Mouse (Mus musculus) liver (tissue): ENCODE measurements around the gene Suclg1.

Source experiments
- DNase-seq: peaks from one replicate; pipeline ENCODE4 v3.0.0-alpha.2; 2020; ENCODE audit warnings: mixed read lengths

Gene Suclg1

DNA sequence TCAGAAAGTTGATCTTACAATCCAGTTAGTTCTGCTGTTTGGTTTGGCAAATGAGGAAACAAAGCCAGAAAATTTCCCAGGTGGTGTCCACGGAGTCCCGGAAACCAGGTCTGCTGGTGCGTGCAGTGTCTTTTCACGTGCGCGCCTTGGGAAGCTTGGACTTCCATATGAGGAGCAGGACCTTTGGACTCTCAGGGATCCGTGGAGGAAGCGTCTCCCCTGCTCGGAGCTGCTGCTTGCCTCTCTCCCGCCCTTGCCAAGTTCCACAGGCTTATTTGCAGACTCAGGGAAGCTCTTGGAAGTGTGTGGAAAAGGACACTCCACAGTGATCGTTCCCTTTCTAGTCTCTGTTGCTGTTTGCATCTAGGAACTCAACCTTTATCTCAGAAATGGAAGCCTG, 3.2 kb downstream of the Suclg1 start:
- DNase-seq: no peak

- no peak for DNase-seq
Measured at GRCm38 (mm10) chr6:73252396-73252795, 4.2 kb downstream of the Suclg1 start.

GRCm38 (mm10) chr6:73253006-73253405, 4.8 kb downstream of the Suclg1 start:
- no peak for DNase-seq

DNA sequence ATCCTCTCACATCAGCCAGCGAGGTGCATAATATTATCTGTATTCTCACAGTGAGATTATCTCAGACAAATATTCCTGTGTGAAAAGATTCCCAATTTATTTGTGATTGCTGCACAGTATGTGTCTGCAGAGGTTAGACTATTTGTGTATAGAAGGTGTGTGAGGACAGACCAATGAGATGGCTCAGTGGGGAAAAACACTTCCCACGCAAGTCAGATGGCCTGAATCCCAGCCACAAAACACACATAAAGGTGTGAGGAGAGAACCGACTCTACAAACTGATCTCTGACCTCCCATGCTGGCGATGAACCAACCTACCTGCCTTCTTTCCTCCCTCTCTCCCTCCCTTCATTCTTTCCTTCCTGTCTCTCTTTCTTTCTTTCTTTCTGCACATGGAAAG, 5.4 kb downstream of the Suclg1 start:
- DNase-seq: no peak

DNA sequence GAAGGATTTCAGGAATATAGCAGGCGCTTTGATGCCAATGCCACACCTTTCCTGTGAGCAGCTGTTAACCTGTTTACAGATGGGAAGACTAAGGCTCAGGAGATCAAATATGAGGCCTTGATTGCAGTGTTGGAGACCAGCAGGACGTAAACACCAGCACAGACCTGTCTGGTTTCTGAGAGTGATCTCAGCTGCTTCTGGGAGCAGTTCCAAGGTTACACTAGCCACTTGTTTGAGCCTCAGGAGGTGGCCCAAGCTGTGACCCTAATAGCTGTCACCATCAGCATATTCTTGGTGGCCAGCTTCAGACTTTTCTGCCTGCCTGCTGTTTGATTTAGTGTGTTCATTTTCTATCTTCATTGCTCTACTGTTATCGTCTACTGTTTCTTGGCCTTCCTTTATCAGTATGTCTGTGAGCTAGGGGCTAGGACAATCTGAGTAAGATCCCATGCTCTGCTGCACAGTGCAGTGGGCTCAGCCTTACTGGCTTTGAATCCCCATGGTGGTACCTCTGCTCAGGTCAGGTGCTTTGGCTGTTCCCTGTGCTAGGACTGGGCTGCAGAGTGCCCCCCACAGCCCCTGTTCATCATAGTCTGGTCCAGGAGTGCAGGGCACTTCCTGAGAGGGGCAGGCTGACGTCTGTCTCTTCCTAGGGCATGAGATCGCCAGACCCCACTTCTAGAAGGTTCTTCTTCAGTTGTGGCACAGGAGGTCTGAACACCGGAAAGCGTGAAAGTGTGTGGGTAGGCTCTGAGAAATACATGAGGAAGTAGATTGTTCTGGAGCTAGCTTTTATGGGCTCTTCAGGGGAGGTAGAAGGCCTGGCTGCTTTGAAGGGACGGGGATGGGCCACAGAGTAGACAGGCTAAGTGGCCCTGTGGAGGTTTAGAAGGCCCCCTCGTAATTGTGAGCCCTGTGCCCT, 6.4 kb downstream of the Suclg1 start:
- no peak for DNase-seq

DNA sequence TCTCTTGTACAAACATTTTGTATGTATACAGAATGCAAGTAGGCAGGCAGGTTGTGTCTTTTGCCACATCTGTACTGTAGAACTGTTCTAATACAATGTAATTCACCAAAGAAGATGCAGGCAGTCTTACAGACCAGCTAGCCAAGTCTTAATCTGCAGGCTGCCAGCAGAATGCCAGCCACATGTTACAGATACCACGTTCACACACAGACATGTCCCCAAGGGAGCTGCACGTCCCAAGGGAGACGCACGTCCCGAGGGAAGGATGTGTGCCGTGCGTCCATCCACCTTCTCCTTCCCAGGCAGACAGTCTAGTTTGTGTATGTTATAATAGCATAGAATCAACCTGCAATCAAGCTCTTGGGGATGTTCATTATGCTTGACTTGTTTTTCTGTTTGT, 8.9 kb downstream of the Suclg1 start:
- DNase-seq: no peak

DNA sequence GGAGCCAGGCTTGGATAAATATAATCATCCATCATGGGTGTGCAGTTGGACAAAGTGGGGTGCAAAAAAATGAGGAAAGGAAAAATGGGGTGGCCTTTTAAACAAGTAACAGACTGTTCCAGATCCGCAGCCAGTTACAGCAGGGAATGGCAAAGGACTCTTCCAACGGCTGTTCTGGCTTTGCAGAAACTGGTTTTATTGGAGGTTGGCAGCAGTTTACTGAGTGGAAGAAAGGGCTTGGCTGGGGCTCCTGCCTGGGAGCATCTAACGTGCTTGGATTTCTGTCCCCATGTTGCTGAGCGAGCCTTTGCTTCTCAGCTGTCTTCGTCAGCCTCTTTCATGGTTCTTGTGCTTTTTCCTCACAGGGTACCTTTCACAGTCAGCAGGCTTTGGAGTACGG, 11.9 kb downstream of the Suclg1 start:
- no peak for DNase-seq

GRCm38 (mm10) chr6:73264801-73265200, 16.6 kb downstream of the Suclg1 start:
- DNase-seq: no peak

DNA sequence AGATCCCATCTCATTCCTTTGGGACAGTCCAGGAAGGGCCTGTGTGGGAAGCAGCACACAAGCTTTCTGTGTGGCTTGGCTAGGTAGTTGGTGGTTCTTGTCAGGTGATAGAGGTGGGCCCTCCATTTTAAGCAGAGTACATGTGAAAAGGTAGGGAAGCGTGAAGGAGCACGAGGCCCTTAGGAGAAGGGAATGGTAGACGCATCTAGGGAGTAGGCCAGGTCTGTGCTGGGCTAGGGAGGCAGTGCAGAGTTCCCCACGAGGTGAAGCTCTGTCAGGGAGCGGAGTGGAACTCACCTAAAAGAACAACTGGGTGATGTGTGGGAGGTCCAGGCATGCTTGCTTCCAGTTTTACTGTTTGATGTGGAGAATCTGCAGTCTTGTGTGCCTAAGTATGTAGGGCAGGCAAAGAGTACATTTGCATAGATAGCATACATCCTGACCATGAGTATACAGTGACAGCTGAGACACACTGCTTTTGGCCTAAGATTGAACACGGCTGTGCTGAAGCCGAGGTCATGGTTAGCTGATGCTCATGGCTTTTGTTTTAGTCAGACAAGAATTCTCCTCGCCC, 19.6 kb downstream of the Suclg1 start:
- DNase-seq: no peak

DNA sequence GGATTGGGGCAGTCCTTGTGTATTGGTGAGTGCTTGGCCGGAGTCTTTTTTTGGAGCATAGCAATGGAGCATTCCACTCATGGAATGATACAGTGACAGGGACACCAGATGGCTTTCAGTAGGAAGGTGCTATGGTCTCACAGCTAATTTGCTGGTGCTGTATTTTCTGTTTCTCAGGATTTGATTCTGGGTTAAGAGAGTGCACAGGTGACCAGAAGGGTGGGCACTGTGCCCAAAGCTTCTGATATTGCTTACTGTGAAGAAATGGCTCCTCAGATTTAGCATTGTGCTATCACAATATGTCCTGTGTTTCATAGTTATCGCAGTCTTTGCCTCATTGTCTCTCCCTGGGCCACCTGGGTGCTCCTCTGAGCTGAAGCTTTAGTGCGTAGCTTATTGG, 21.2 kb downstream of the Suclg1 start:
- no peak for DNase-seq

- DNase-seq: no peak
Measured at GRCm38 (mm10) chr6:73271546-73272091, 23.4 kb downstream of the Suclg1 start.

GRCm38 (mm10) chr6:73275002-73275401, 26.8 kb downstream of the Suclg1 start:
- DNase-seq: no peak

DNA sequence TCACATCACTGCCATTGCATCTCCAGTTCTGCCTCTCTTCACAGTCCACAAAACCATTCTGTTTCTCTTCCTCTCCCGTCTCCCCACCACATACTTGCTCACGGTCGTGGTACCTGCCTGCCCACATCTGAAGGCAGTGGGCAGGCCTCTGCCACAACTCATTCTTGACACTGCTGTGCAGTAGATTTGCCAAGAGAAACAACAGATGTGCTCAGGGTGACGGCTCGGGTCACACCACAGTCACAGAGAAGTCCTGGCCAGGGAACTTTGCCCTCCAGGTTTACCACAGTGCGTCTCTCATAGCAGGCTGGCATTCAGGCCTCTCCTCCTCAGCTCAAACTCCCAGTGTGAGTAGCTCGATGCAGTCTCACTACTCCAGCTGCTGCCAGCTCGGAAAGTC, 31.5 kb downstream of the Suclg1 start:
- DNase-seq: no peak

- no peak for DNase-seq
Measured at GRCm38 (mm10) chr6:73280546-73281115, 32.4 kb downstream of the Suclg1 start.

DNA sequence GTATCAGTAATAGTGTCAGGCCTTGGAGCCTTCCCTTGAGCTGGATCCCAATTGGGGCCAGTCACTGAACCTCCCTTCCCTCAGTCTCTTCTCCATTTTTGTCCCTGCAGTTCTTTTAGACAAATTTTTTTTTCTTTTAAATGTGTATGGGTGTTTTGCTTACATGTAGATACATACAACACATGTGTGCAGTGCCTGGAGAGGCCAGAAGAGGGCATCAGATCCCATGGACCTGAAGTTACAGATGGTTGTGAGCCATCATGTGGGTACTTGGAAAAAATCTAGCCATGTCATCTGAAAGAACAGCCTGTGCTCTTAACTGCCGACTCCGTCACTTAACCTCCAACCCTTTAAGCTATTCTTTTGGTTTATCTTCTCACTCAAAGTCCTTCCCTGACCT, 38.1 kb downstream of the Suclg1 start:
- DNase-seq: no peak

- DNase-seq: no peak
Measured at GRCm38 (mm10) chr6:73306837-73307236, 58.7 kb downstream of the Suclg1 start.

- no peak for DNase-seq
Measured at GRCm38 (mm10) chr6:73308685-73309520, 60.7 kb downstream of the Suclg1 start.

- DNase-seq: no peak
Measured at GRCm38 (mm10) chr6:73311335-73311734, 63.2 kb downstream of the Suclg1 start.

DNA sequence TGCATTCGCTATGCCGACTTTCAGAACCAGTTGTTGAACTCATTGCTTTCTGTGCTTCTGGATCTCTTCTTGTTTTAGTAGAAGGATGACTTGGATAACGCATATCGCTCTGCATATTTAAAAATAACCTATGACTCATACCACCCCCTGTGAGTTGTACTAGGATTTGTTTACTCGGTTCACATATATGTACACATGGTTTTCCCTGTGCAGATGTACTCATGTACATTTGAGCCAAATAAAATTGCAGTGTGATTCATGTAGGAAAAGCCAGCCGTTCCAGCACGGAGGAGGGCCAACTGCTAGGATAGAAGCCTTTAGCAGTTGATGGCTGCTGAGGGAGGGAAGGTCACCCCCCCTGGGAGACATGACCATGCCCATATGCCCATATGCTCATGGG, 63.6 kb downstream of the Suclg1 start:
- no peak for DNase-seq

DNA sequence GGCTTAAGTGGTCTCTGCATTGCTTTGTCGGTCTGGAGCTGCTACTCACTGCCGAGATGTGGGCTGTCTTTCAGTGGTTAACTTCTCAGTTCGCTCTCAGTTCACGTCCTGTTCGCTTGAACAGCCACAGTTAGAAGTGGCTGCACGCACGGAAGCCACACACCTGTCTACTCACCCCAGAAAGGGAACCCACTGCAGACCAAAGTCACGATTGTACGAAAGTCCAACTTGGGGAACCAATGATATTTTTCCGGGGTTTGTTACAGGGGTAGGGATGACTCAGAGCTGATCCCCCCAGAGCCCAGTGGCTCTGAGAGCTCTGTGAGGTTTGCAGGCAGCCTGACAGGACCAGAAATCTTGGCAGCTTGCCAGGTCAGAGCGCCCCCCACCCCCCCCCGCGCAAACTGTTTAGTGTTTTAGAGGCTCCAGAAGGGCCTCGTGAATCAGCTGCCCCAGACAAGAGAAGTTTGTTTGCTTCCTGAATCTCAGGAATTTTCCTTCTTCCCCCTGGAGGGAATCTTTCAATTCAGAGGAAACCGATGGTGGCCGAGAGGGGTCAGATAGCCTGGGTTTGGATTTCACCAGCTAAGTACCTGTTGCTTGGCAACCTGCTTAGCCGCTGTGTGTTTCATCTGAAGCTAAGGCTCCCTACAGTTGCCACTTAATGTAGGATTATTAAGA, 66.9 kb downstream of the Suclg1 start:
- DNase-seq: peak; percentile 50

GRCm38 (mm10) chr6:73322306-73322705, 74.1 kb downstream of the Suclg1 start:
- DNase-seq: no peak
